Mouse (Mus musculus) layer of hippocampus, adult 9-11 months (tissue): ENCODE data around the gene Papss1.

ENCODE experiments used
- DNase-seq: peaks from one replicate; pipeline ENCODE4 v3.0.0; 2022

Gene Papss1

GRCm38 (mm10) chr3:131586818-131587217, 22.2 kb downstream of the Papss1 start:
- no peak for DNase-seq

GRCm38 (mm10) chr3:131587959-131588358, 23.4 kb downstream of the Papss1 start:
- DNase-seq, result no peak

- DNase-seq, result no peak
These were observed 28.7 kb downstream of the Papss1 start for GRCm38 (mm10) chr3:131593143-131593798.

- peak; percentile 76 for DNase-seq
These were observed 29.8 kb downstream of the Papss1 start for GRCm38 (mm10) chr3:131594361-131594760.

GRCm38 (mm10) chr3:131595546-131596245, 31.1 kb downstream of the Papss1 start:
- DNase-seq, result no peak

- no peak for DNase-seq
These were observed 36.2 kb downstream of the Papss1 start for GRCm38 (mm10) chr3:131600726-131601125.

- no peak for DNase-seq
These were observed 36.8 kb downstream of the Papss1 start for GRCm38 (mm10) chr3:131601366-131601765.

- DNase-seq, result no peak
These were observed 38.4 kb downstream of the Papss1 start for GRCm38 (mm10) chr3:131602995-131603414.

GRCm38 (mm10) chr3:131608112-131608511, 43.5 kb downstream of the Papss1 start:
- no peak for DNase-seq

- no peak for DNase-seq
These were observed 45.1 kb downstream of the Papss1 start for GRCm38 (mm10) chr3:131609651-131610050.

GRCm38 (mm10) chr3:131610595-131610994, 46.0 kb downstream of the Papss1 start:
- DNase-seq, result no peak

- no peak for DNase-seq
These were observed 48.3 kb downstream of the Papss1 start for GRCm38 (mm10) chr3:131612847-131613246.

GRCm38 (mm10) chr3:131614056-131614455, 49.5 kb downstream of the Papss1 start:
- no peak for DNase-seq

GRCm38 (mm10) chr3:131618580-131619338, 54.2 kb downstream of the Papss1 start:
- DNase-seq, result no peak

- DNase-seq, result no peak
These were observed 58.6 kb downstream of the Papss1 start for GRCm38 (mm10) chr3:131623208-131623607.

- no peak for DNase-seq
These were observed 59.5 kb downstream of the Papss1 start for GRCm38 (mm10) chr3:131624063-131624462.

GRCm38 (mm10) chr3:131627476-131627875, 62.9 kb downstream of the Papss1 start:
- no peak for DNase-seq

- DNase-seq, result no peak
These were observed 63.7 kb downstream of the Papss1 start for GRCm38 (mm10) chr3:131628265-131628664.

GRCm38 (mm10) chr3:131628931-131629330, 64.4 kb downstream of the Papss1 start:
- no peak for DNase-seq

GRCm38 (mm10) chr3:131630407-131631317, 66.1 kb downstream of the Papss1 start:
- DNase-seq, result peak; percentile 40

GRCm38 (mm10) chr3:131631318-131631870, 66.8 kb downstream of the Papss1 start:
- no peak for DNase-seq

- DNase-seq, result no peak
These were observed 69.5 kb downstream of the Papss1 start for GRCm38 (mm10) chr3:131634091-131634490.
